Mouse (Mus musculus): ENCODE data around the gene Gm10406. TPM values are rescaled to one million over a fixed set of nuclear protein-coding genes. Genes with fewer than 3 reads are reported as not detected.
"Not testable (repeated sequence)": the region's sequence is repeated elsewhere in the genome, so short reads cannot be mapped to it uniquely, and the experiment has no call there.

The Gm10406 gene
- not detected for total RNA-seq (2021)
- long read RNA-seq, experiment 1, result 0 reads
- long read RNA-seq, experiment 2, result 0 reads

- DNase-seq (ENCODE audit: low spot score), result peak; percentile 1
These were observed at the start of gene Gm10406 for GRCm38 (mm10) chr14:7026781-7027749. Gene Gm10406 (minus strand): TSS chr14:7027449.

GRCm38 (mm10) chr14:7044870-7045269, 17.6 kb upstream of the Gm10406 start, which contains the start of gene Gm3685:
Gene Gm3685 (minus strand): TSS chr14:7044970.
- not testable (repeated sequence) for DNase-seq (ENCODE audit: low spot score)

- DNase-seq (ENCODE audit: low spot score), result not testable (repeated sequence)
These were observed 975 bp downstream of the Gm10406 start for GRCm38 (mm10) chr14:7026274-7026673.

GRCm38 (mm10) chr14:6973718-6974117, 53.5 kb downstream of the Gm10406 start, which contains the start of gene Gm6356:
Gene Gm6356 (minus strand): TSS chr14:6973818.
- not testable (repeated sequence) for DNase-seq (ENCODE audit: low spot score)

Other genes starting within 250 kb of the Gm10406 start
- not detected for gene Gm3642, start 187.1 kb downstream of the Gm10406 start, total RNA-seq (2021)
- under 1 TPM in 1 of 2 experiments, not detected in 1; 0.27 TPM for gene Gm3667, start 137.5 kb downstream of the Gm10406 start, total RNA-seq (2021)
- not detected for gene Gm6356, start 53.6 kb downstream of the Gm10406 start, total RNA-seq (2021)
- gene Gm3685, start 17.5 kb upstream of the Gm10406 start, total RNA-seq (2021), result not detected
- not detected for gene Gm3696, start 73.2 kb upstream of the Gm10406 start, total RNA-seq (2021)
- not detected for gene Gm6676, start 98.0 kb upstream of the Gm10406 start, total RNA-seq (2021)
- not detected for gene Gm3512, start 147.1 kb upstream of the Gm10406 start, total RNA-seq (2021)
- not detected for gene Gm16434, start 167.1 kb upstream of the Gm10406 start, total RNA-seq (2021)
- gene Gm3727, start 237.3 kb upstream of the Gm10406 start, total RNA-seq (2021), result not detected

All from gastrocnemius, adult 18-20 months (tissue).